17 mouse cellular contexts compared by ENCODE assay signal in genomic region chr17:87809556-87809955, GRCm38 (mm10). TPM values are rescaled to one million over a fixed set of nuclear protein-coding genes. Genes with fewer than 3 reads are reported as not detected.
"Had no signal": no experiment of that assay in that cellular context is flagged by ENCODE, and none has a peak within 500 bp of the region (broad histone marks: within the 10 kb centered on the region; RNA-seq: fewer than 3 reads in every experiment).

No protein-coding gene starts in this region.

- H3K4me1 ChIP-seq: midbrain, embryonic 10.5 days; midbrain, embryonic 12.5 days; midbrain, embryonic 15.5 days; neural tube, embryonic 12.5 days; stomach, embryonic 15.5 days had no signal

- H3K27me3 ChIP-seq: midbrain, embryonic 12.5 days; midbrain, embryonic 15.5 days; neural tube, embryonic 12.5 days; stomach, embryonic 15.5 days had no signal

- H3K9me3 ChIP-seq: midbrain, embryonic 10.5 days; midbrain, embryonic 12.5 days; midbrain, embryonic 15.5 days; neural tube, embryonic 12.5 days; stomach, embryonic 15.5 days had no signal

- ATAC-seq: midbrain, embryonic 15.5 days had no signal

- DNase-seq: lung, adult 18-20 months; lung, embryonic 14.5 days; lung, postnatal 10 days; lung, postnatal 4 days; right cerebral cortex, postnatal 14 days; thymus, adult 18-20 months; thymus, postnatal 14 days; thymus, postnatal 36 days had no signal

- H3K27ac ChIP-seq: midbrain, embryonic 10.5 days; midbrain, embryonic 12.5 days; midbrain, embryonic 15.5 days; neural tube, embryonic 12.5 days; stomach, embryonic 15.5 days had no signal

- H3K9ac ChIP-seq: lung, embryonic 14.5 days; midbrain, embryonic 12.5 days; midbrain, embryonic 15.5 days; neural tube, embryonic 12.5 days; stomach, embryonic 15.5 days had no signal

- H3K4me3 ChIP-seq: midbrain, embryonic 10.5 days; midbrain, embryonic 12.5 days; midbrain, embryonic 15.5 days; neural tube, embryonic 12.5 days; stomach, embryonic 15.5 days had no signal

- H3K36me3 ChIP-seq: midbrain, embryonic 10.5 days; midbrain, embryonic 12.5 days; midbrain, embryonic 15.5 days; neural tube, embryonic 12.5 days; stomach, embryonic 15.5 days had no signal

- H3K4me2 ChIP-seq: lung, embryonic 14.5 days; midbrain, embryonic 12.5 days; midbrain, embryonic 15.5 days; neural tube, embryonic 12.5 days; stomach, embryonic 15.5 days had no signal

RNA-seq across cellular contexts. Expression of gene Kcnk12, which starts 11.8 kb away (rescaled TPM):
- total RNA-seq: megakaryocyte-erythroid progenitor cell, adult 5-6 weeks; monocyte, adult 5-6 weeks; neutrophil, adult 5-6 weeks had no signal
- polyA plus RNA-seq: lung, embryonic 14.5 days; lung, embryonic 16.5 days had no signal
